In the genomic region with DNA sequence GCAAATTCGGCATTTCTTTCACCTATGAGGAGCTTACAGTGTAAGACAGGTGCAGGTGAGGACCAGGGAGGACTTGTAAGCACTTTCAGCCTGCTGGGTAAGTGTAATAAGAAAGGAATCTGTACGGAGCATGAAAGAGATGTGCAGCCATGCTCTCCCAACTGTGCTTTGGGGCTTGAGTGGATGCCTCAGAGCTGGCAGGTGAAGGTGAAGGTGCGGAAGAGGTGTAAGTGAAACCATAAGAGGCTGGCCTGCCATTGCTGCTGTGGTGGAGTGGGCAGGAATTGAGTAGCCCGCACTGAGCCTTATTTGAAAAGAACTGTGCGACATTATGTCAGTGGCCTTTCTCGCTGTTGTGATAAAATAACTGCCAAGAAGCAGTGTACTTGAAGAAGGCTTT, we compare ENCODE assay signal across 28 mouse cellular contexts. TPM values are rescaled to one million over a fixed set of nuclear protein-coding genes. Genes with fewer than 3 reads are reported as not detected.
A peak's percentile ranks its signal among the peaks of the same experiment; 100 is the strongest.
DNase-seq lines count a peak whose midpoint lies in the region; ATAC-seq and TF ChIP-seq lines count a peak whose summit lies in the region.
"Had no signal": no experiment of that assay in that cellular context is flagged by ENCODE, and none has a peak within 500 bp of the region (broad histone marks: within the 10 kb centered on the region; RNA-seq: fewer than 3 reads in every experiment).

No protein-coding gene starts in this region.

- 61% methylated on average over 6 of the region's 6 CpGs for WGBS in heart, embryonic 14.5 days
- 54% methylated on average over 6 of the region's 6 CpGs for WGBS in lung, embryonic 14.5 days
- 88% methylated on average over 6 of the region's 6 CpGs for WGBS in olfactory bulb, adult 2 months

- peaks cover 10 to 23% of the 10 kb centered on the region in 2 experiments for H3K4me1 ChIP-seq in heart, embryonic 14.5 days (ENCODE audit: control insufficient read depth in 2 of 2, insufficient read depth in 2 of 2, low read length in 2 of 2)
- no peaks in the 10 kb centered on the region for H3K4me1 ChIP-seq in lung, embryonic 14.5 days (ENCODE audit: insufficient read depth)
- peaks cover 5% of the 10 kb centered on the region for H3K4me1 ChIP-seq in olfactory bulb, adult 2 months (ENCODE audit: control insufficient read depth, insufficient read depth, low read length)
- H3K4me1 ChIP-seq: embryonic facial prominence, embryonic 15.5 days; hindbrain, embryonic 13.5 days had no signal

- intact Hi-C loops in heart, postnatal 14 days (cut with DNase I): no loop called here

- H3K9ac ChIP-seq in heart, embryonic 14.5 days (ENCODE audit: low read length): no peak overlapping the region
- no peak overlapping the region for H3K9ac ChIP-seq in lung, embryonic 14.5 days
- H3K9ac ChIP-seq: embryonic facial prominence, embryonic 15.5 days; forebrain, embryonic 12.5 days; forebrain, postnatal 0 days; hindbrain, embryonic 13.5 days; liver, embryonic 14.5 days had no signal

- H3K27me3 ChIP-seq in heart, embryonic 14.5 days (ENCODE audit: control insufficient read depth, insufficient read depth, low read length): no peaks in the 10 kb centered on the region
- no peaks in the 10 kb centered on the region for H3K27me3 ChIP-seq in lung, embryonic 14.5 days (ENCODE audit: insufficient read depth, low read length)
- H3K27me3 ChIP-seq: embryonic facial prominence, embryonic 15.5 days; forebrain, embryonic 12.5 days; hindbrain, embryonic 13.5 days had no signal

- H3K4me3 ChIP-seq in heart, embryonic 14.5 days (ENCODE audit: control insufficient read depth in 1 of 2, insufficient read depth in 1 of 2, low read depth in 1 of 2, low read length in 2 of 2): no peak overlapping the region
- H3K4me3 ChIP-seq in lung, embryonic 14.5 days (ENCODE audit: low read depth, low read length): no peak overlapping the region
- H3K4me3 ChIP-seq in olfactory bulb, adult 2 months (ENCODE audit: insufficient read depth, low read depth, low read length): no peak overlapping the region
- H3K4me3 ChIP-seq: embryonic facial prominence, embryonic 10.5 days; embryonic facial prominence, embryonic 15.5 days; forebrain, embryonic 12.5 days; hindbrain, embryonic 13.5 days had no signal

- no peaks in the 10 kb centered on the region for H3K36me3 ChIP-seq in heart, embryonic 14.5 days (ENCODE audit: control insufficient read depth, insufficient read depth, low read length)
- H3K36me3 ChIP-seq in lung, embryonic 14.5 days (ENCODE audit: insufficient read depth): no peaks in the 10 kb centered on the region
- H3K36me3 ChIP-seq: embryonic facial prominence, embryonic 10.5 days; embryonic facial prominence, embryonic 15.5 days; forebrain, embryonic 12.5 days; G1E; hindbrain, embryonic 13.5 days had no signal

- peak overlapping the region; percentile 16; the same call in 1 of the 2 replicates for H3K4me2 ChIP-seq in heart, embryonic 14.5 days (ENCODE audit: low read length)
- H3K4me2 ChIP-seq in lung, embryonic 14.5 days: no peak overlapping the region
- H3K4me2 ChIP-seq: embryonic facial prominence, embryonic 15.5 days; forebrain, embryonic 12.5 days; hindbrain, embryonic 13.5 days had no signal

- no peak for ATAC-seq in heart, embryonic 14.5 days (ENCODE audit: insufficient number of reproducible peaks, insufficient read depth, low FRiP score, low read depth)
- ATAC-seq in lung, embryonic 14.5 days (ENCODE audit: insufficient read depth): peak; percentile 63
- ATAC-seq: forebrain, postnatal 0 days; intestine, embryonic 16.5 days had no signal

- DNase-seq in heart, adult 11 months: peak; percentile 85
- no peak for DNase-seq in heart, postnatal 14 days
- no peak for DNase-seq in heart, postnatal 4 days
- DNase-seq in lung, embryonic 14.5 days: peak; percentile 7
- DNase-seq in lung, postnatal 25 days (ENCODE audit: low spot score): no peak
- DNase-seq: adrenal gland, adult 8-10 months; cerebellum, adult 2 months; forebrain, postnatal 0 days; gastrocnemius, postnatal 10 days; kidney, adult 9 months; kidney, postnatal 10 days; liver; lung, adult 2 months; midbrain, embryonic 14.5 days; retina, postnatal 1 day; right cerebral cortex, postnatal 14 days; thymus, postnatal 25 days had no signal

- no peak for TF ChIP-seq POLR2A in olfactory bulb, adult 2 months (IDR thresholded peaks at IDR 0.05; ENCODE audit: insufficient read depth, low read depth, low read length)

- H3K9me3 ChIP-seq in heart, embryonic 14.5 days (ENCODE audit: control insufficient read depth, low read length): no peaks in the 10 kb centered on the region
- no peaks in the 10 kb centered on the region for H3K9me3 ChIP-seq in lung, embryonic 14.5 days (ENCODE audit: low read depth, low read length)
- H3K9me3 ChIP-seq: embryonic facial prominence, embryonic 10.5 days; embryonic facial prominence, embryonic 15.5 days; forebrain, embryonic 12.5 days; G1E; hindbrain, embryonic 13.5 days had no signal

- peak overlapping the region; percentile 45 to 60; a peak in 3 of 4 replicates for H3K27ac ChIP-seq in heart, embryonic 14.5 days (replicated peaks in 1 of 2; ENCODE audit: control insufficient read depth in 1 of 2, insufficient read depth in 1 of 2, low read depth in 2 of 2, low read length in 2 of 2)
- H3K27ac ChIP-seq in lung, embryonic 14.5 days (ENCODE audit: low read depth): peak overlapping the region; percentile 30; the same call in 1 of the 2 replicates
- H3K27ac ChIP-seq in olfactory bulb, adult 2 months (ENCODE audit: insufficient read depth, low read depth, low read length): peak overlapping the region; percentile 56; the same call in 1 of the 2 replicates
- H3K27ac ChIP-seq: embryonic facial prominence, embryonic 10.5 days; embryonic facial prominence, embryonic 15.5 days; forebrain, embryonic 12.5 days; hindbrain, embryonic 13.5 days; liver, embryonic 14.5 days had no signal

- TF ChIP-seq CTCF in lung, embryonic 14.5 days (IDR thresholded peaks at IDR 0.05; ENCODE audit: low read depth): no peak
- TF ChIP-seq CTCF in olfactory bulb, adult 2 months (IDR thresholded peaks at IDR 0.05; ENCODE audit: insufficient read depth, low read depth, low read length): no peak

RNA-seq across cellular contexts. Expression of a gene that starts 8.3 kb away (rescaled TPM):
- total RNA-seq in heart, postnatal 14 days (2021): 100 to 1,000 TPM; 115 to 124 TPM
- 6.5 and 6.7 TPM in 2 replicates for polyA plus RNA-seq in heart, embryonic 14.5 days (2014; fragmentation: Nextera tagmentation; extraction: Ambion mirVana)
- 10 to 100 TPM; 50.7 to 54.0 TPM for total RNA-seq in heart, postnatal 4 days (2021)
- polyA plus RNA-seq in lung, embryonic 14.5 days (2014; fragmentation: Nextera tagmentation; extraction: Ambion mirVana): 0.84 and 1.0 TPM in 2 replicates
- not detected in 2 replicates for polyA plus RNA-seq in olfactory bulb, adult 2 months (2012; ENCODE audit: insufficient read depth, insufficient read length, low replicate concordance, missing spikeins)
- total RNA-seq: granulocyte monocyte progenitor cell, adult 5-6 weeks; monocyte, adult 5-6 weeks had no signal
- polyA plus RNA-seq: G1E; liver, embryonic 14.5 days had no signal

Comparison
In these comparisons a context has a peak if more than half of its experiments do, and no peak if none do; other contexts are left out.
1. DNase-seq: peak in heart, adult 11 months (single experiment) and lung, embryonic 14.5 days (single experiment); none in heart, postnatal 14 days (0 of 2), heart, postnatal 4 days (single experiment) and lung, postnatal 25 days (single experiment).
2. Peak in every context shown above with its lines, with median percentiles within 50 percentile points of each other: H3K27ac ChIP-seq.